Mouse (Mus musculus) lung, postnatal 0 days (tissue): ENCODE data around the gene Mef2d. TPM values are rescaled to one million over a fixed set of nuclear protein-coding genes. Genes with fewer than 3 reads are reported as not detected.
"Not testable (repeated sequence)": the region's sequence is repeated elsewhere in the genome, so short reads cannot be mapped to it uniquely, and the experiment has no call there.

Experiments used
- ATAC-seq: fragments of 200-750 bp; cut with Nextera tagmentation; 2 replicates; pipeline ENCODE4 v1.8.0; 2017; ENCODE audit warnings: moderate library complexity
- DNase-seq: peaks from one replicate; pipeline ENCODE4 v3.0.0-alpha.2; 2016; ENCODE audit warnings: low spot score
- H3K27ac ChIP-seq: fragments of 300-500 bp; sonication (generic); 2 replicates; pipeline ENCODE4 v1.5.1; 2014; ENCODE audit warnings: antibody characterized with exemption, mild to moderate bottlenecking, low read length, mixed read lengths
- H3K27me3 ChIP-seq: fragments of 300-500 bp; sonication (generic); replicated peaks from 2 replicates; pipeline ENCODE4 v1.6.1; 2014; ENCODE audit warnings: low read length, mixed read lengths; ENCODE audit not compliant: insufficient read depth
- H3K36me3 ChIP-seq: fragments of 300-500 bp; sonication (generic); 2 replicates; pipeline ENCODE4 v1.6.1; 2014; ENCODE audit warnings: low read length, mixed read lengths; ENCODE audit not compliant: insufficient read depth
- H3K4me1 ChIP-seq: fragments of 300-500 bp; sonication (generic); 2 replicates; pipeline ENCODE4 v1.6.1; 2014; ENCODE audit warnings: antibody characterized with exemption, low read depth, low read length, mixed read lengths; ENCODE audit not compliant: insufficient read depth
- H3K4me2 ChIP-seq: fragments of 300-500 bp; sonication (generic); replicated peaks from 2 replicates; pipeline ENCODE4 v1.6.1; 2014; ENCODE audit warnings: low read depth, mild to moderate bottlenecking, low read length, moderate library complexity, mixed read lengths
- H3K4me3 ChIP-seq: fragments of 300-500 bp; sonication (generic); 2 replicates; pipeline ENCODE4 v1.5.1; 2014; ENCODE audit warnings: low read depth, low read length
- H3K9ac ChIP-seq: fragments of 300-500 bp; sonication (generic); replicated peaks from 2 replicates; pipeline ENCODE4 v1.6.1; 2014; ENCODE audit warnings: low read depth, mild to moderate bottlenecking
- H3K9me3 ChIP-seq: fragments of 300-500 bp; sonication (generic); 2 replicates; pipeline ENCODE4 v1.6.1; 2016; ENCODE audit warnings: low read length, mixed read lengths
- CTCF ChIP-seq: IDR thresholded peaks from 2 replicates; pipeline ENCODE4 v1.5.1; 2016; ENCODE audit warnings: antibody characterized with exemption, mild to moderate bottlenecking
- EP300 ChIP-seq: IDR thresholded peaks from 2 replicates; pipeline ENCODE4 v1.6.1; 2016; ENCODE audit warnings: antibody characterized with exemption, mild to moderate bottlenecking, control low read depth
- WGBS: fragments of 180-500 bp; shearing (Covaris S2); extraction: QIAGEN DNeasy Blood & Tissue Kit; methylation state at CpG from one replicate; pipeline ENCODE4 v1.1.7; 2014; 5-methylcytosine and 5-hydroxymethylcytosine counted together
- polyA plus RNA-seq: library from polyadenylated mRNA; unstranded; fragments of >200 nt; fragmentation: Nextera tagmentation; extraction: Ambion mirVana; gene quantifications from 2 replicates; pipeline ENCODE4 v1.2.1, GENCODE M21; 2015

Mef2d gene
- polyA plus RNA-seq, 1 experiment from 2014 or later: 15.4 TPM

GRCm38 (mm10) chr3:88177562-88178345 lies 35.6 kb downstream of the Mef2d start:
- TF ChIP-seq EP300 (0 out of 2 replicates have a peak, but pooled peaks have one; percentile 73), CTCF (no peak; the same call in 1 of the 2 replicates)

GRCm38 (mm10) chr3:88178346-88178733 lies 36.2 kb downstream of the Mef2d start:
- ATAC-seq, H3K27me3 ChIP-seq, H3K9me3 ChIP-seq, H3K36me3 ChIP-seq, H3K9ac ChIP-seq, DNase-seq, H3K4me1 ChIP-seq: not testable (repeated sequence)
- H3K4me3 ChIP-seq: peak overlapping the region; percentile 46
- 24% methylated on average over 11 of the region's 11 CpGs for WGBS
- H3K27ac ChIP-seq: peak overlapping the region; percentile 97
- peak overlapping the region; percentile 52 for H3K4me2 ChIP-seq

More at GRCm38 (mm10) chr3:88177562-88178345, 35.6 kb downstream of the Mef2d start:
- H3K4me3 ChIP-seq: peak overlapping the region; percentile 46
- ATAC-seq: peak; percentile 98
- H3K4me1 ChIP-seq: no peaks in the 10 kb centered on the region; the same call in 1 of the 2 replicates
- no peaks in the 10 kb centered on the region for H3K27me3 ChIP-seq
- H3K4me2 ChIP-seq: peak overlapping the region; percentile 52
- under 1% methylated on average over 49 of the region's 49 CpGs for WGBS
- peak overlapping the region; percentile 43 for H3K9ac ChIP-seq
- no peaks in the 10 kb centered on the region for H3K9me3 ChIP-seq
- peak overlapping the region; percentile 97 for H3K27ac ChIP-seq
- peak; percentile 99 for DNase-seq
- H3K36me3 ChIP-seq: no peaks in the 10 kb centered on the region

- Histone ChIP-seq H3K27ac (no peak overlapping the region), H3K4me3 (no peak overlapping the region), H3K9ac (no peak overlapping the region), H3K36me3 (no peaks in the 10 kb centered on the region), H3K4me2 (no peak overlapping the region), H3K9me3 (no peaks in the 10 kb centered on the region), H3K27me3 (no peaks in the 10 kb centered on the region), H3K4me1 (no peaks in the 10 kb centered on the region; the same call in 1 of the 2 replicates)
- ATAC-seq (no peak), DNase-seq (no peak)
- TF ChIP-seq CTCF (no peak), EP300 (no peak)
- 89% methylated on average over 4 of the region's 4 CpGs for WGBS
These were observed 36.8 kb downstream of the Mef2d start for GRCm38 (mm10) chr3:88178986-88179385.

- H3K9me3 ChIP-seq: no peaks in the 10 kb centered on the region
- TF ChIP-seq CTCF: no peak
- no peak for TF ChIP-seq EP300
- no peaks in the 10 kb centered on the region for H3K36me3 ChIP-seq
- no peak overlapping the region for H3K4me3 ChIP-seq
- ATAC-seq (no peak), DNase-seq (no peak)
- 68% methylated on average over 4 of the region's 4 CpGs for WGBS
- H3K9ac ChIP-seq: no peak overlapping the region
- no peak overlapping the region for H3K27ac ChIP-seq
- no peaks in the 10 kb centered on the region for H3K27me3 ChIP-seq
- no peaks in the 10 kb centered on the region; the same call in 1 of the 2 replicates for H3K4me1 ChIP-seq
- H3K4me2 ChIP-seq: no peak overlapping the region
These were observed 39.2 kb downstream of the Mef2d start for GRCm38 (mm10) chr3:88181374-88181773.

- Histone ChIP-seq H3K27me3 (no peaks in the 10 kb centered on the region; the same call in 1 of the 2 replicates), H3K4me1 (no peaks in the 10 kb centered on the region), H3K36me3 (no peaks in the 10 kb centered on the region), H3K27ac (no peak overlapping the region), H3K9ac (no peak overlapping the region), H3K4me3 (no peak overlapping the region), H3K4me2 (no peak overlapping the region), H3K9me3 (no peaks in the 10 kb centered on the region)
- DNase-seq (no peak), ATAC-seq (no peak)
- WGBS: 69% methylated on average over 3 of the region's 3 CpGs
- TF ChIP-seq EP300 (no peak), CTCF (peak; percentile 20; the same call in 1 of the 2 replicates)
These were observed 44.3 kb downstream of the Mef2d start for GRCm38 (mm10) chr3:88186424-88186823.

- ATAC-seq: no peak
These were observed 49.0 kb downstream of the Mef2d start for GRCm38 (mm10) chr3:88191146-88191545.

More at GRCm38 (mm10) chr3:88191146-88191545, 49.0 kb downstream of the Mef2d start:
- H3K9ac ChIP-seq: no peak overlapping the region
- no peak overlapping the region for H3K4me3 ChIP-seq
- peaks cover 8% of the 10 kb centered on the region for H3K27me3 ChIP-seq
- no peaks in the 10 kb centered on the region for H3K9me3 ChIP-seq
- WGBS: 18% methylated on average over 3 of the region's 3 CpGs
- no peaks in the 10 kb centered on the region for H3K4me1 ChIP-seq
- no peaks in the 10 kb centered on the region for H3K36me3 ChIP-seq
- TF ChIP-seq EP300: no peak
- peak; percentile 40 for TF ChIP-seq CTCF
- H3K4me2 ChIP-seq: no peak overlapping the region
- H3K27ac ChIP-seq: no peak overlapping the region
- DNase-seq: peak; percentile 13
